Mouse (Mus musculus): Measurements from ENCODE around the gene Cenpt. TPM values are rescaled to one million over a fixed set of nuclear protein-coding genes. Genes with fewer than 3 reads are reported as not detected.

Gene Cenpt
- polyA plus RNA-seq, 1 experiment, result 23.5 TPM

GRCm38 (mm10) chr8:105880754-105881520 lies 27.9 kb upstream of the Cenpt start, which contains the start of gene Edc4:
Edc4 (plus strand) TSS chr8:105880881.
- TF ChIP-seq FLI1 (IDR thresholded peaks at IDR 0.05; ENCODE audit: low read length) (no peak), GATA1 (IDR thresholded peaks at IDR 0.05; ENCODE audit: borderline replicate concordance, low read length) (no peak)
- Histone ChIP-seq H3K4me1 (peaks cover 39% of the 10 kb centered on the region), H3K4me3 (replicated peaks) (peak within 1 kb of the TSS; percentile 97), H3K9me3 (no peaks in the 10 kb centered on the region), H3K27me3 (replicated peaks) (no peaks in the 10 kb centered on the region), H3K36me3 (replicated peaks; ENCODE audit: low read length) (peaks cover 65% of the 10 kb centered on the region)

- peak overlapping the region; percentile 59 for H3K4me3 ChIP-seq (replicated peaks)
- no peaks in the 10 kb centered on the region for H3K27me3 ChIP-seq (replicated peaks)
- H3K4me1 ChIP-seq, result peaks cover 60% of the 10 kb centered on the region
- no peaks in the 10 kb centered on the region for H3K9me3 ChIP-seq
- no peak for TF ChIP-seq GATA1 (IDR thresholded peaks at IDR 0.05; ENCODE audit: borderline replicate concordance, low read length)
- H3K36me3 ChIP-seq (replicated peaks; ENCODE audit: low read length), result peaks cover 87% of the 10 kb centered on the region
Observed at GRCm38 (mm10) chr8:105874301-105874700, 21.2 kb upstream of the Cenpt start.

- TF ChIP-seq FLI1 (IDR thresholded peaks at IDR 0.05; ENCODE audit: low read length) (no peak), GATA1 (IDR thresholded peaks at IDR 0.05; ENCODE audit: borderline replicate concordance, low read length) (no peak)
- Histone ChIP-seq H3K4me3 (replicated peaks) (no peak overlapping the region), H3K4me1 (peaks cover 70% of the 10 kb centered on the region), H3K9me3 (no peaks in the 10 kb centered on the region), H3K36me3 (replicated peaks; ENCODE audit: low read length) (peaks cover 72% of the 10 kb centered on the region), H3K27me3 (replicated peaks) (no peaks in the 10 kb centered on the region)
Observed at GRCm38 (mm10) chr8:105866364-105867029, 13.4 kb upstream of the Cenpt start.

- Histone ChIP-seq H3K36me3 (replicated peaks; ENCODE audit: low read length) (peaks cover 47% of the 10 kb centered on the region), H3K27me3 (replicated peaks) (no peaks in the 10 kb centered on the region), H3K9me3 (no peaks in the 10 kb centered on the region), H3K4me1 (peaks cover 84% of the 10 kb centered on the region), H3K4me3 (replicated peaks) (peak overlapping the region; percentile 98)
- TF ChIP-seq GATA1 (IDR thresholded peaks at IDR 0.05; ENCODE audit: borderline replicate concordance, low read length), result no peak
Observed at GRCm38 (mm10) chr8:105861951-105862350, 8.9 kb upstream of the Cenpt start.

- H3K9me3 ChIP-seq, result no peaks in the 10 kb centered on the region
- peaks cover 32% of the 10 kb centered on the region for H3K36me3 ChIP-seq (replicated peaks; ENCODE audit: low read length)
- H3K27me3 ChIP-seq (replicated peaks), result no peaks in the 10 kb centered on the region
- H3K4me1 ChIP-seq, result peaks cover 87% of the 10 kb centered on the region
- peak within 1 kb of the TSS; percentile 98 for H3K4me3 ChIP-seq (replicated peaks)
- TF ChIP-seq FLI1 (IDR thresholded peaks at IDR 0.05; ENCODE audit: low read length), result no peak; the same call in 1 of the 2 replicates
- TF ChIP-seq GATA1 (IDR thresholded peaks at IDR 0.05; ENCODE audit: borderline replicate concordance, low read length), result no peak
Observed at GRCm38 (mm10) chr8:105860143-105860981, 7.3 kb upstream of the Cenpt start, which contains the start of gene Nutf2. Nutf2 (plus strand) TSS chr8:105860580.

GRCm38 (mm10) chr8:105859314-105859713 lies 6.2 kb upstream of the Cenpt start:
- H3K9me3 ChIP-seq, result no peaks in the 10 kb centered on the region
- no peak for TF ChIP-seq FLI1 (IDR thresholded peaks at IDR 0.05; ENCODE audit: low read length)
- peaks cover 25% of the 10 kb centered on the region for H3K36me3 ChIP-seq (replicated peaks; ENCODE audit: low read length)
- no peaks in the 10 kb centered on the region for H3K27me3 ChIP-seq (replicated peaks)
- peaks cover 83% of the 10 kb centered on the region for H3K4me1 ChIP-seq
- peak overlapping the region; percentile 98 for H3K4me3 ChIP-seq (replicated peaks)

GRCm38 (mm10) chr8:105858495-105858894 lies 5.4 kb upstream of the Cenpt start:
- Histone ChIP-seq H3K27me3 (replicated peaks) (no peaks in the 10 kb centered on the region), H3K4me3 (replicated peaks) (no peak overlapping the region), H3K9me3 (no peaks in the 10 kb centered on the region), H3K36me3 (replicated peaks; ENCODE audit: low read length) (peaks cover 19% of the 10 kb centered on the region), H3K4me1 (peaks cover 77% of the 10 kb centered on the region)
- no peak for TF ChIP-seq GATA1 (IDR thresholded peaks at IDR 0.05; ENCODE audit: borderline replicate concordance, low read length)
- TF ChIP-seq FLI1 (IDR thresholded peaks at IDR 0.05; ENCODE audit: low read length), result no peak

- Histone ChIP-seq H3K27me3 (replicated peaks) (no peaks in the 10 kb centered on the region), H3K4me3 (replicated peaks) (peak overlapping the region; percentile 100), H3K9me3 (no peaks in the 10 kb centered on the region), H3K4me1 (peaks cover 67% of the 10 kb centered on the region), H3K36me3 (replicated peaks; ENCODE audit: low read length) (peaks cover 16% of the 10 kb centered on the region)
- TF ChIP-seq FLI1 (IDR thresholded peaks at IDR 0.05; ENCODE audit: low read length), result no peak
Observed at GRCm38 (mm10) chr8:105856168-105856835, 3.2 kb upstream of the Cenpt start.

All from megakaryocyte, embryonic 14.5 days (primary cell).